Mouse (Mus musculus): Measurements from ENCODE around the gene Col1a1. TPM values are rescaled to one million over a fixed set of nuclear protein-coding genes. Genes with fewer than 3 reads are reported as not detected.

Col1a1 gene
- polyA plus RNA-seq, 1 experiment = 106 TPM

- DNase-seq (ENCODE audit: low read depth) = no peak
These were observed 59.1 kb downstream of the Col1a1 start for GRCm38 (mm10) chr11:94994947-94995772.

- DNase-seq (ENCODE audit: low read depth) = no peak
These were observed 60.1 kb downstream of the Col1a1 start for GRCm38 (mm10) chr11:94996101-94996500.

GRCm38 (mm10) chr11:94996984-94997383, 61.0 kb downstream of the Col1a1 start:
- DNase-seq (ENCODE audit: low read depth) = no peak

GRCm38 (mm10) chr11:94997596-94997995, 61.6 kb downstream of the Col1a1 start:
- no peak for DNase-seq (ENCODE audit: low read depth)

- no peak for DNase-seq (ENCODE audit: low read depth)
These were observed 62.1 kb downstream of the Col1a1 start for GRCm38 (mm10) chr11:94998041-94998531.

- DNase-seq (ENCODE audit: low read depth) = no peak
These were observed 64.1 kb downstream of the Col1a1 start for GRCm38 (mm10) chr11:95000128-95000527.

GRCm38 (mm10) chr11:95000548-95000947, 64.5 kb downstream of the Col1a1 start:
- no peak for DNase-seq (ENCODE audit: low read depth)

GRCm38 (mm10) chr11:95001058-95001457, 65.0 kb downstream of the Col1a1 start:
- no peak for DNase-seq (ENCODE audit: low read depth)

GRCm38 (mm10) chr11:95001584-95002347, 65.7 kb downstream of the Col1a1 start:
- DNase-seq (ENCODE audit: low read depth) = no peak

Other genes starting within 250 kb of the Col1a1 start
- gene Gm11541, start 231.7 kb upstream of the Col1a1 start, polyA plus RNA-seq (2012; rRNA removed) = 0.06 TPM in 1 of 2 replicates, not detected in the other
- 0.13 and 0.19 TPM in 2 replicates for gene Cdc34b, start 194.4 kb upstream of the Col1a1 start, polyA plus RNA-seq (2012; rRNA removed)
- not detected in 2 replicates for gene Tmem92, start 153.5 kb upstream of the Col1a1 start, polyA plus RNA-seq (2012; rRNA removed)
- 2.0 and 2.1 TPM in 2 replicates for gene Hils1, start 31.4 kb downstream of the Col1a1 start, polyA plus RNA-seq (2012; rRNA removed)
- gene Sgca, start 40.1 kb downstream of the Col1a1 start, polyA plus RNA-seq (2012; rRNA removed) = 4.8 and 5.5 TPM in 2 replicates
- gene Ppp1r9b, start 54.8 kb downstream of the Col1a1 start, polyA plus RNA-seq (2012; rRNA removed) = 34.4 and 44.9 TPM in 2 replicates
- 3.4 and 4.6 TPM in 2 replicates for gene Samd14, start 73.7 kb downstream of the Col1a1 start, polyA plus RNA-seq (2012; rRNA removed)
- gene Pdk2, start 105.1 kb downstream of the Col1a1 start, polyA plus RNA-seq (2012; rRNA removed) = 143 and 204 TPM in 2 replicates
- 38.2 and 41.1 TPM in 2 replicates for gene Itga3, start 140.6 kb downstream of the Col1a1 start, polyA plus RNA-seq (2012; rRNA removed)
- 0.07 and 0.29 TPM in 2 replicates for gene Dlx3, start 183.9 kb downstream of the Col1a1 start, polyA plus RNA-seq (2012; rRNA removed)
- gene Dlx4, start 210.0 kb downstream of the Col1a1 start, polyA plus RNA-seq (2012; rRNA removed) = 0.16 and 0.32 TPM in 2 replicates